Mouse (Mus musculus): ENCODE measurements at regions not wholly inside any gene's neighbourhood (a gene's known extent, or its start where the extent isn't known, plus 50 kb on each side); places are given as distances from the start of the nearest gene placed in this dataset.
A peak's percentile ranks its signal among the peaks of the same experiment; 100 is the strongest.

DNA sequence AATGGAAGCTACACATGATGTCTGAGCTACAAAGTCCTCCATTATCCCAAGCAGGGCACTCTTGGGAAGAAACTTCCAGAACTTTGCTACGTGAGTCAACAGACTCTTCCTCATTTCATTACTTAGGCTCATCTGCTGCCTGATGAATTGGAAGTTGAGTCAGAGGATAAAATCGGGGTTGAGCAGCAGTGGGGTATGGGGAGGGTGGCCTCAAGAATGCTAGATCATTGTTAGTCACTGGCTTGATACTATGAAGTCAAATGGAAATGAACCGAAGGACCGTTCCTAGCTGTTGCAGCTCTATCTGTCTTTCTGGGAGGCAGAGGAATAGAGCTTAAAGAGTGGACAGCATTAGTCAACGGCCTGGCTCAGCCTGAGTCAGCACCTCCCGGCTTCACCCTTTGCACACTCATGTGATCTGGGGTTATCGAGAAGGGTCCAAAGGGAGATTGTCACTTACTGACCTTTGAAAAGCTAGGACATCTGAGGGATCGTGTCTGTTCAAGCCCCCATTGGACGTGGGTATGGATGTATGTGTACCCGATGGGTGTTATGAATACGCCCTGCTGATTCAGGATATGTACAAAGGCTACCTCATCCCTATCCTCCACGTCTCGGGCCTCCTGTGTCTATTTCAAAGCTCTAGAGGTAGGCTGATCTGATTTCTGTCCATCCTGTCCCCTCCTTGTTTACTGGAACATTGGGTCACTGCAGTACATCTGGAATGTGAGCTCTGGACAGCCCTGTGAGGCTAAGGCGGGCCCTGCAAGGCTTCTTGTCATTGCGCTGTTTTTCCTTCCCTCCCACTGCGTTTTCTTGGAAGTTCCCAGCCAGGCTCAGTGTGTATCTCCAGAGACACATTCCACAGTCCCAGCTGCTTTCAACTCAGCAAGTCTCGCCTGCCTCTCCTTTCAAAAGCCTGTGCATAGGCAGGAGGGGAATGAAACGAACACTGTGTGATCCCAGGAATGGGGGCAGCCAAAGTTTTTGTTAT, 135.4 kb upstream of the Zfp648 start:
- DNase-seq (ENCODE audit: low spot score in 2 of 2) = peak in 1 of 2 experiments; percentile 42
- intact Hi-C loops (cut with DNase I) = no loop called here

DNA sequence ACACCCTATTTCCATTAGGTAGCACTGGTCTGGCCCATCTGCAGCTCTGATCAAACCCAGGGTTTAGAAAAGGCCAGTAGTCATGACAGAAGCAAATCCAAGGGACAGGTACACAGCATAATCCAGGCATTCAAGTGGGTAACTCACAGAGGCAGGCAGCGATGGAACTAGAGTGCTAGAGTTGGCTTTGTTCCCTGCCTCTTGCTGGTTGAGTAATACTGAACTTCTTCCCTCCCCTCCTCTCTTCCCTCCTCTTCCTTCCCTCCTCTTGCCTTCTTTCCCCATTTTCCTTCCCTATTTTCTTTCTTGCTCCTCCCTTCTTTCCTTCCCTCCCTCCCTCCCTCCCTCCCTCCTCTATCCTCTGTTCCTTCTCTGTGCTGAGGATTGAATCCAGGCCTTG, 133.1 kb upstream of the Zfp648 start:
- intact Hi-C loops (cut with DNase I) = no loop called here
- no peak for DNase-seq (ENCODE audit: low spot score in 2 of 2)

DNA sequence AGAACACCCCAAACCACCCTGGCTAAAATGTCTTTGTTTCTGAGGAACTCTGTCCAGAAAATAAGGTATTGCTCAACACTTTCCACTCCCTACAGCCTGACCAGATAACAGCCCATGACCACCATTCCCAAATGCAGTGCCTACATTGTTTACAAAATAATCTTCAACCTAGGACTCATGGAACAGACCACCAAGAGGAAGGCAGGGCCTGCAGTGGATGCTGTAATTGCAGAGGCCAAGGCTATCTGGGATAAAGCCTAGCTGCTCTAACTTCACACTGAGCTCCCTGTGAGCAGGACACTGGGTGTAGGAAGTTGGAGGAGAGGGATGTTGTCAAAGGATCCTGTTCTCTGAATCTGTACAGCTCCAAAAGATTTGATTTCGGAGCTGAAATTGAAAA, 126.7 kb upstream of the Zfp648 start:
- intact Hi-C loops (cut with DNase I) = no loop called here
- no peak for DNase-seq (ENCODE audit: low spot score in 2 of 2)

DNA sequence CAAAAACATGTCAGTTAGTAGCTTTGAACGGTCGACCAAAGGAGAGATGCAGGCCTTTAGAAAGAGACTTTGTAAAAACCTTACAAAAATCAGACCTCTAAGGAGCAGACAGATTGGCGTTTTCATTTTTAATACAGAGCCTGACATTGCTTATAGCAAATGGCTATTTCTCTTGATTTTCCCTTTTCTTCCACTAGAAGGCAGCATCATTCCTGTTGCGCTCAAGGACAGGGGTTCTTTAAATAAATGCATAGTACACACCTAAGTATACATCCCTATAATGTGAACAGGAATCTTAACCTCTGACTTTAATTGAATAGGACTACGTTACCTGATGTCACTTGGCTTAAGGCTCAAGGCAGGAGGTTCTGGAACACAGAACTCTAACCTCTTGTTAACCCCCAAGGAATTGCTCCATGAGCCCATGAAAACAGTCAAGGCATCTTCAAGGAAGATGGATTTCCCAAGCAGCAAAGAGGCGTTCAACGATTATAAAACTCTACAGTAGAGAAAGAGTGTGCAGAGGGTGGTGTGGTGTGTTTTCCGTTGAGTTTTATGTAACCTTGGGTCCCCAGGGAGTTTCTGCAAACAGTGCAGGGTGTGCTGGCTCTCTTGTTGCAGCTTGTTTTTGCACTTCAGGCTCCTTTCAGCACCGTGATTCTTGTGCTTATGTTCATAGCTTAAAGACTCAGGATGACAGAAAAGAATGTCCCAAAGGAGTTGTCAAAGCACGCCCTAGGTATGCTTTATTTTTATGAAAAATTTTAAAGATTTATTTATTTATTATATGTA, 124.1 kb upstream of the Zfp648 start:
- no peak for DNase-seq (ENCODE audit: low spot score in 2 of 2)
- intact Hi-C loops (cut with DNase I) = loop anchor here (2.0 kb wide), 1 partner anchor 40 kb away; no protein-coding TSS in a partner anchor

DNA sequence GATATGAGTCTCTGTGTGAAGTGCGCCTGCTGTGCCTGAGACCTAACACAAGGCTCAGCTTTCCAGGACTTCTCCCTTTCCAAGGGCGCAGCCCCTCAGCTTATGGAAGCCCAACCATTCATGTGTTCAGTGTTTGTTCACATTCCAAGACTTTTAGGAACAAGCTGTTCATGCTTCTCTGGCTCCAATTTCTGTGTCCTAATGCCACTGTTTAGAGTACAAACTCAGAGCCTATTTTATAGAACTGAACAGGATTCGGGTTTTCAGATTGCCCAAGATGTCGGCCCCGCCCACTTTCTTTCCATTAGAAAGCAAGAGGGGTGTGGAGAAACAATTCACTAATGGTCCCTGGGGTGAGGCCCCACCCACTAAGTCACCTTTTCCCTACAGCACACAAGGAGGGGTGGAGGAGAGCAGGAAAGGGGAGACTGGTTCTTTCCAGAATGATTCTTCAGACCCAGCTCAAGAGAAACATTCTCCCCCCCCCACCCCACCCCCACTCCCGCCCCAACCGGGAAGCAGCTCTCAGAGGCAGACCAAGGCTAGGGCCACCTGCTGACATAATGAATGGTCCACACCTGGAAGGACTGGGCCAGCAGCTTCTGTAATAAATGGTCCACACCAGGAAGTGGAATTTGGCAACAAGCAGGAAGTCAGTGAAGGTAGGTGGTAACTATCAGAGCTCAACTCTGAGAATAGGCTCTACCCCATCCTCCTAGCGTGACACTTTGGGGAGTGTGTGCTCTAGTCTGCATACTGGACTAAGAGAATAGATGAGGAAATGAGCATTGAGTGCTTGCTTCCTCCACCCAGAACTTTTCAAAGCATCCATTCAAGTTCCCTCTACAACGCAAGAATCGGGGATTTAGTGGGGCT, 120.2 kb upstream of the Zfp648 start:
- no peak for DNase-seq (ENCODE audit: low spot score in 2 of 2)
- intact Hi-C loops (cut with DNase I) = no loop called here

DNA sequence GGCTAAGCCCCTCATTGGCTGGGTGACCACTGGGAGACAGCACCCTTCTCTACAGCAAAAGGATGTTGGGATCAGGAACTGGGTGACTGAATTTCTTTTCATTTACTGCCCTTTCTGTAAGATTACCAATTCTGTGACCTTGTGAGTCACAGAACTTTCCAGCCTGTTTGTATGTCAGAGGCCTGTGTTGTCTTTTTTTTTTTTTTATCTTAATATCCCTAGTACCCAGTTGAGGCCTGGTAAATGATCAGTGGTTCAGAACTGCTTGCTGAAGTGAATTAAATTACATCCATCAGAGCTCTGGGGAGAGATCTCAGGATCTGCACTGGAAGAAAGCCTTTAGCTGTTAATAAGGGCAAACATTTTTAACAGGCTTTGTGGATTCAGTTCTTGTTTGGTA, 114.8 kb upstream of the Zfp648 start:
- no peak for DNase-seq (ENCODE audit: low spot score in 2 of 2)
- intact Hi-C loops (cut with DNase I) = no loop called here

DNA sequence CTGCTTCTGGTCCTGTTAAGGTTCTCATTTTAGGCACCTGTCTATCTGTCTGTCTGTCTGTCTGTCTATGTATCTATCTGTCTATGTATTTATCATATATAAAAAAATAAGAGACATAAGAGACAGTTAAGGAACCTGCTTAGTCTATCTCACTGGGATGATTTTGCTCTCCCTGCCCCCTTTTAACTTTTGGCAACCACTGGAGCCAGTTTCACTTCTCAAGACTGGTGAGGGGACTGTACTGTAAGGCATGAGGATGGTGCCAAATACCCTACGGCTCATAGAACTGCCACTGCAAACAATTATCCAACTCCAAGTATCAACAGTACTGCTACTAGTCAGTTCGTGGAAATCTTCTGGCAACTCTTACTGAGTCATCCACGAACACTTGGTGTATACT, 111.2 kb upstream of the Zfp648 start:
- no peak for DNase-seq (ENCODE audit: low spot score in 2 of 2)
- intact Hi-C loops (cut with DNase I) = no loop called here

DNA sequence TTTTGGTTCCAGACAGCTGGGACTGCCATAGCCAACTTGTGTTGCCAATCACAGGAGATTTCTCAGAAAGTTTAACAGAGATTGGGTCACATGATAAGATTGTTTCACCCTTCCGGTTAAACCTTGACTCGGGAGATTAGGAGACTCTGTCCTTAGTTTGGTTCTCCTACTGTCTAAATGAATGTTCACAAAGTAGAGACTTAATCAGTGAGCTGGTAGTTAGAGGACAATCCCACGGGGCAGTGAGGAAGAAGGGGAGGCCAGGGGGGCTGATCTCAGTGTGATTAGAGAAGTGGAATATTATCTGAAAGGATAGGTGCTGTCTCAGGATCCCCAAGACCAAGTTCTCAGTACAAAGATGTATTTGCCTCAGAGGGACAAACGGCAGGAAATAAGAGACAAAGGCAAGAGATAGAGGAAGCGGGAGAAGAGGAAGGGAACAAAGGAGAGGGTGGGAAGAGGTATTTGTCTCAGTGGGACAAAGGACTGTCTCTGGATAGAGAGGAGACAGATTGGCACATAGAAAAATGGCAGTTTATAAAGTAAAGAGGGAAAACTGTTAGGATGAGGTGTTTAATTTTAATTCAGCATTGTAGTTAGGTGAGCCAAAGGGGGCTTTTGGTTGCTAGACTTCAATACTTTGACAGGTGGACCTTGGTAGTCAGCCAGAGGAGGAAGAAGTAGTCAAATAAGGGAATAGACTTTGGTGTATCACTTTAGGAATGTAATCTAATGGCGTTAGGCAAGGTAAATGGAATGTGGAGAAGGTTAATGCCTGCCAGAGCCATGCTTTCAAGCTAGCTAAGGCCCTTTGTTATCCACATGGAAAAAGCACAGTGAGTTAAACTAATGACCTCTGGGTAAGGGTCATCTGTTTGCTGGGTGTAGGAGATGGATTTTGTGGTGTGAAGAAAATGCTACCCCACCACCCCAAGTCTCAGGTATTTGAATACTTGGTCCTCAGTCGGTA, 110.2 kb upstream of the Zfp648 start:
- intact Hi-C loops (cut with DNase I) = no loop called here

DNA sequence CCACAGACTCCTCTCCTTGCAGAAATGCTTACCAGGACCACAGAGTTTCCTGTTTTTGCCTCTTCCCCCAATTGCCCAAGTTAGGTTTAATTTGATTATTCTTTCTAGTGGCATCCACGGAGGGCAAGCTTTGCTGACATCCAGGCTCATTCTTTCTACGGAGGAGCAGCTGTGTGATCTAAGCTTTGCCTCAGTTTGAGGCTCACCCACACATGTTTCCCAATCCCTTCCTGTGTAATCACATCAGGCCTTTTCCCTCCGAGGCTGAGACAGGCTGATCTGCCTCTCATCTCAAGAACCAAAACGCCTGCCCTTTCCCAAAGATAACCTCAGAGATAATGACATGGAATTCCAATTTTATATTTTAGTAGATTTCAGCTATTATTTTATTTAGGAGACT, 107.4 kb upstream of the Zfp648 start:
- DNase-seq (ENCODE audit: low spot score in 2 of 2) = no peak
- intact Hi-C loops (cut with DNase I) = no loop called here

More for the DNA sequence above, 110.2 kb upstream of the Zfp648 start:
- no peak for DNase-seq (ENCODE audit: low spot score in 2 of 2)

DNA sequence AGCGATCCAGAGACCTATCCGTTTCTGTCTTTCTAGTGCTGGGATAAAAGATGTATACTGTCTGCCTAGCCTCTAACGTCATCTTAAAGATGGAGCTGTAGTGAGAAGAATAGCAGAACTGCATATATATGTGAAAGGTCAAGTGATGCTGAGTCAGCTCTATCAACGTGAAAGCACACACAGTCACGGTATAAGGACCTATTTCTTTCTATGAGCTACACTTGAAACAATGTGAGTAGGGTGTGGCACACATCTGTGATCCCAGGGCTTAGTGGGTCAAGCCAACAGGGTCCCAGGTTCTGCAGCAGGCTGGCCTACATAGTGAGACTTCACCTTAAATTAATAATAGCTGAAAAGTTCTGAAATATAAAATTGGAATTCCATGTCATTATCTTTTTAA, 106.6 kb upstream of the Zfp648 start:
- DNase-seq (ENCODE audit: low spot score in 2 of 2) = no peak
- intact Hi-C loops (cut with DNase I) = no loop called here

DNA sequence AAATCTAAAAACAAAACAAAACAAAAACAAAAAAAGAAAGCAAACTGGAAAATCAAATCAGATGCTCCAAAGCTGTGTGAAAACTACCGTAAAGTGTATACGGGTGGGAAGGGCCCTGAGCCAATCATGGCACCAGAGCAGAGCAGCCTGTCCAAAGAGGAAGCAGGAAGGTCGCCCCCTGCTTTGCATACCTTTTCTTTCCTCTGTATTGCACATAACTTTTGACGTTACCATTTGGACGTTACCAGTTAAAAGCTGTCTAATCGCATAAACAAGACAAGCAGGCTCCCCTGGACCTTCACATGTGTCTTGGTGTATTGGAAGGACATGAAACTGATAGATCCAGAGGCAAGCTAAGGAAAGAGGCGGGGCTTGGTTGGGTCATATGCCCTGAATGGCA, 104.9 kb upstream of the Zfp648 start:
- no peak for DNase-seq (ENCODE audit: low spot score in 2 of 2)
- intact Hi-C loops (cut with DNase I) = no loop called here

DNA sequence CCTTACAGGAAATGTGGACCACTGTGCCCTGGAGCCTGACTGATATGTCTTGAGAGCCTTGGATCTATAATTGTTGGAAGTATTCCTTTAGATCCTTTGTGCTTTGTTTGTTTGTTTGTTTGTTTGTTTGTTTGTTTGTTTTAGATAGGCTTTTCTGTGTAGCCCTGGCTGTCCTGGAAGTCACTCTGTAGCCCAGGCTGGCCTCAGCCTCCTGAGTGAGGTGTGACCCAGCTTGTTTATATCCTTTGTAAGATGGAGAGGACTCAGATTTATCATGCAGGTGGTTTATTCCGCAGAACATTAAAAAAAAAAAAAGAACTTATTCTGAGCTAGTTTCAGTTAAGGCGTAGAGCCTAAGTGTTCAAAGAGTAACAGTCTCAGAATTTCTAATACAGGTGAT, 104.1 kb upstream of the Zfp648 start:
- intact Hi-C loops (cut with DNase I) = no loop called here
- no peak for DNase-seq (ENCODE audit: low spot score in 2 of 2)

DNA sequence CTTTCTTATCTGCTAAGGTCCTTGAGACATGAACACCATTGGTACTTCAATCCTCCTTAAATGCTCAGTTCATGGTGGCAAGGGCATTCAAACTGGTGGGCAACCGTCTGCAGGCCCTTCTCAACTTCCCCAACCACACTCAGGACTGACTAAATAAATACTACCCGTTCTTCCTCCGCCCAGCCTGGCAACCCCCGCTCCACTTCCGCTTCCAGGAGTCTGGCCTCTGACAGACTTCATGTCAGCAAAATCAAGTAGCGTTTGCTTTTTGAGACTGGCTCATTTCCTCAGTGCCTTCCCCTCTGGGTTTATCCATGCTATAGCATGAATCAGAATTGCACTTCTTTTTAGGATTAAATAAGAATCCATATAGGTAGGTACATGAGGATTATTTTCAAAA, 103.3 kb upstream of the Zfp648 start:
- intact Hi-C loops (cut with DNase I) = no loop called here
- DNase-seq (ENCODE audit: low spot score in 2 of 2) = peak in 1 of 2 experiments; percentile 55

DNA sequence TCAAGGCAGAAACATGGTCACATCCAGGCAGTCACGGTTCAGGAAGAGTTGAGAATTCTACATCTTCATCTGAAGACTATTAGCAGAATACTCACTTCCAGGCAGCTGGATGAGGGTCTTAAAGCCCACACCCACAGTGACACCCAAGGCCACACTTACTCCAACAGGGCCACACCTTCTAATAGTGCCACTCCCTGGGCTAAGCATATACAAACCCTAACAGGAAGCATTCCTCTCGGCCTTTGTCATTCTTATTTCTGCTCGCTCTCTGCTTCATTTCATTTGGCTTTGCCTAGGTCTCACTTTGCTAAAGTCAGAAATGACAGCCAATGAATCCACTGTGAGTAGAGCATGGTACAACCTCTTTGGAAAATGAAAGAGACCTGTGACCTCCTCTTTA, 100.4 kb upstream of the Zfp648 start:
- DNase-seq (ENCODE audit: low spot score in 2 of 2) = no peak

DNA sequence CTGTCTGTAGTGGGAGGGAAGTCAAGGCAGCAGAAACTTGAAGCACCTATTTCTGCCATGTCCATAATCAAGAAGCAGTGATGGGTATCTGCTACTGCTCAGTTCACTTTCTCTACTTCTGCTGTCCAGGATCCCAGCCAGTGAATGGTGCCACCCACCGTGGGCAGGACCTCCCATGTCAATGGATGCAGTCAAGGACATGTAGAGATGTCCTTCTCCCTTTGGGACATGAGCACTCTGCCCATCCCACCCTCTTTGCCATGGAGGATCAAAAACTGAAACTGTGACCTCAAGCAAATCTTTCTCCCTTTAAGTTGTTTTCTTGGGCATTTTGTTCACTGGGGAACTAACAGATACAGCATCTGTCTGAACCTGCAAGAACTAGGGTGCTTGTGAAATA, 99.6 kb upstream of the Zfp648 start:
- no peak for DNase-seq (ENCODE audit: low spot score in 2 of 2)
- intact Hi-C loops (cut with DNase I) = no loop called here

More for the DNA sequence above, 100.4 kb upstream of the Zfp648 start:
- intact Hi-C loops (cut with DNase I) = no loop called here

DNA sequence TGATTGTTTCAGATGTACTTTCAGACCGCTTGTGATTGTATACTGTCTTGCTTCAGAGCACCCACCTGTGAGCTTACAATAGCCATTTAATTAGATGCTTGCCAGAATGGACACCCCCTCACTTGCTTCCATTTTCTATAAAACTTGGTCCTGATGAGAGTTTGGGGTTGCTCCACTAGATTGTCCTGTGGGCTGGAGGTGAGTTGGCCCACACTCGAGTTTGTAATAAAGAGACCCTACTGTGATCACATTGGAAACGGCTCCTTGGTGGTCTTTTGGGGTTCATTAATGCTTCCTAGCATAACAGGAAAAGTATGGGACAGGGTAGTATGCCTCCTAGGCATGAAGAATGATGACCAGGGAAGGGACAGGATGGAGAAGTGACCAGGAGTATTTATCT, 98.8 kb upstream of the Zfp648 start:
- DNase-seq (ENCODE audit: low spot score in 2 of 2) = no peak
- intact Hi-C loops (cut with DNase I) = loop anchor here (2.0 kb wide), 1 partner anchor 55 kb away; no protein-coding TSS in a partner anchor

DNA sequence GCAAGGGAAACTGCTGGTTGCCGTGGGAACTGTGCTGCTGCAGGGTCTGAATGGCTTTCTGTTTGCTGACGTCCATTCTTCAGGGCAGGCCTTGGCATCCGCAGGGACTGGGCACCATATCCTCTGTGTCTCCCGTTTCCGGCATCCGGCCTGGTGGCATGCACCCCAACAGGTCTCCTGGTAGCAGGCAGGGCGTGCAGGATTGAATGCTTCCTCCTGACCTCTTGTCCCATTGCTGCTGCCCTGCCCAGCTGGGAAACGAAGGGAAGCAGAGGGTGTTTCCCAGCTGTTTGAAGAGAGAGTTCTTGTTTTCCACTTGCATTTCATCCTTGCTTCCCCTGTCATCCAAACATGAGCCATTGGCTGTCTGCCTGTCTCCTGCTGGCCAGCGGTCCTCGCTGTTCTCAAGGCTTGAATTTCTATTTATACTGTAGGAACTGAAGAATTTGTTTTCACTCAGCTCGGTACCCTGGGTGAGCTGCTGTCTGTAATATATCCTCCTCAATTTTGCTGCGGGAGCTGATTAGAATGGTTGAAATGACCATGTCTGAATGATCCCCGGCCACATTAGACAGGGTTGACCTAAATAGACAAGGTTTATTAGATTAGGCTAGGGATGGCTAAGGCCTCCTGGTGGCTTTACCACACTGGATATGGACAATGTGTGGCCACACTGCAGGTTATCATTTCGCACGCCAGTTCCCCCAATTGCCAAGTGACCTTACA, 98.0 kb upstream of the Zfp648 start:
- intact Hi-C loops (cut with DNase I) = loop anchor here (2.0 kb wide), 1 partner anchor 54 kb away; no protein-coding TSS in a partner anchor

DNA sequence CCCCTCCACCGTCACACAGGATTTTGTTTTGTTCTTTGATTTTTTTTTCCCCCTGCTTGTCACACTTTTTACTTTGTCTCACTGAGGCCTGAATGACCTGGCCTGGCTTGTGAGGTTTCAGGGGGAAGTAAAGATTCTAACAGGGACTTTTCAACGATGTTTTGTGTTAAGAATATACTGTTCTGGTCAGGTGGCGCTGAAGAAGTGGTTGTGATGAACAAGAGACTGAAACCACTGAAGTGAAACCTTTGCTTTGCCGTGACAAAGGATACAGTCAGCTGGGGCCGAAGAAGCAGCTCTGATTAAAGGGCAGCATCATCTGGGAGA, 97.4 kb upstream of the Zfp648 start:
- intact Hi-C loops (cut with DNase I) = loop anchor here (2.0 kb wide), 1 partner anchor 53 kb away; no protein-coding TSS in a partner anchor
- DNase-seq (ENCODE audit: low spot score in 2 of 2) = no peak

More for the DNA sequence above, 98.0 kb upstream of the Zfp648 start:
- peak; percentile 71 to 88 for DNase-seq (ENCODE audit: low spot score in 2 of 2)
